Mouse (Mus musculus): Measurements from ENCODE around the gene Fshr. TPM values are rescaled to one million over a fixed set of nuclear protein-coding genes. Genes with fewer than 3 reads are reported as not detected.
"Not testable (repeated sequence)": the region's sequence is repeated elsewhere in the genome, so short reads cannot be mapped to it uniquely, and the experiment has no call there.

The Fshr gene
- not detected in 2 replicates for polyA plus RNA-seq (2015; fragmentation: Nextera tagmentation; extraction: Ambion mirVana)

DNA sequence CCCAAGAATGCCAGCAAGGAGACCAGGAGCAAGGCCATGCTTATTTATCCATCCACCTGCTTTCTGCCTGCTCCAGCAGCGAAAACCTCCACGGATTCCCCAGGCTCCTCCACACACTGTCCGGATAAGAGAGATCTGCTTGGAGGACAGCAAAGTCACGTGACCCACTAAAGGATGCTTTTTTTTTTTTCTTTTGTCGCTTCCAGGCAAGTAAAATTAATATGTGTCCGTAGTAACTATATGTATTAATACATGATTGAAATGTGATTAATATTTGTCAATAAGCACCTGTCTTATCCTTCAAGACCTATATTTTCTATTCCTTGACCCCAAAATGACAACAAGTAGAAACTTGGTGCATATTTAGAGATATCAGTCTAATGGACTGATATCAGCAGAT lies at the start of gene Fshr:
Fshr (minus strand) TSS at position 101 of the 400 bp plus-strand sequence.
- no peaks in the 10 kb centered on the region for H3K36me3 ChIP-seq (ENCODE audit: control insufficient read depth, insufficient read depth, low read length)
- no peak for ATAC-seq (ENCODE audit: insufficient read depth, low FRiP score)
- no peak within 1 kb of the TSS for H3K4me2 ChIP-seq (ENCODE audit: low read depth, low read length)
- H3K4me1 ChIP-seq (ENCODE audit: control insufficient read depth, insufficient read depth, low read length), result no peaks in the 10 kb centered on the region
- 84% methylated on average over 6 of the region's 6 CpGs for WGBS
- H3K9ac ChIP-seq (ENCODE audit: low read length), result no peak within 1 kb of the TSS
- H3K9me3 ChIP-seq (replicated peaks; ENCODE audit: control insufficient read depth, low read length), result no peaks in the 10 kb centered on the region
- H3K4me3 ChIP-seq (replicated peaks; ENCODE audit: low read length), result no peak within 1 kb of the TSS
- H3K27ac ChIP-seq (ENCODE audit: low read length), result no peak within 1 kb of the TSS
- no peaks in the 10 kb centered on the region for H3K27me3 ChIP-seq (ENCODE audit: control insufficient read depth, insufficient read depth, low read length)

DNA sequence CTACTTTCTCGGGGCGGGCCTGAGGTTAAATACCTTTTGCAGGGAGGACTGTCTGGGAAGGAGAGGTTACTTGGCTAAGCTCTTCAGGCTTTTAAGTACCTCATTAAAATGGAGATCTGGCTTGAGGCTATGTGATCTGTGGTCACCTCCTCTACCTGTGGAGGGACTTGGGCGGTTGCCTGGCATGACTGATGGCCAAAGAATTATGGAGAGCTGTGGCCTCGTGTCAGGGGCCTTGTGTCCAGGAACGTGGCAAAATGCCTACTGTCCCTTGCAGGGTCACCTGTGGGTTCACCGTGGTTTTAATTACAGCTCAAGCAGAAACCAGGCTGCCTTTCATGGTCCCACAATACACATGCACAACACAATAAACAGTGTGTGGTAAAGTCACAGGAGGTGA lies 1.7 kb upstream of the Fshr start:
- 83% methylated on average over 6 of the region's 6 CpGs for WGBS
- no peaks in the 10 kb centered on the region for H3K9me3 ChIP-seq (replicated peaks; ENCODE audit: control insufficient read depth, low read length)
- no peaks in the 10 kb centered on the region for H3K4me1 ChIP-seq (ENCODE audit: control insufficient read depth, insufficient read depth, low read length)
- no peak overlapping the region for H3K4me2 ChIP-seq (ENCODE audit: low read depth, low read length)
- no peak for ATAC-seq (ENCODE audit: insufficient read depth, low FRiP score)
- H3K9ac ChIP-seq (ENCODE audit: low read length), result no peak overlapping the region
- H3K4me3 ChIP-seq (replicated peaks; ENCODE audit: low read length), result no peak overlapping the region
- no peaks in the 10 kb centered on the region for H3K27me3 ChIP-seq (ENCODE audit: control insufficient read depth, insufficient read depth, low read length)
- H3K36me3 ChIP-seq (ENCODE audit: control insufficient read depth, insufficient read depth, low read length), result no peaks in the 10 kb centered on the region
- no peak overlapping the region for H3K27ac ChIP-seq (ENCODE audit: low read length)

DNA sequence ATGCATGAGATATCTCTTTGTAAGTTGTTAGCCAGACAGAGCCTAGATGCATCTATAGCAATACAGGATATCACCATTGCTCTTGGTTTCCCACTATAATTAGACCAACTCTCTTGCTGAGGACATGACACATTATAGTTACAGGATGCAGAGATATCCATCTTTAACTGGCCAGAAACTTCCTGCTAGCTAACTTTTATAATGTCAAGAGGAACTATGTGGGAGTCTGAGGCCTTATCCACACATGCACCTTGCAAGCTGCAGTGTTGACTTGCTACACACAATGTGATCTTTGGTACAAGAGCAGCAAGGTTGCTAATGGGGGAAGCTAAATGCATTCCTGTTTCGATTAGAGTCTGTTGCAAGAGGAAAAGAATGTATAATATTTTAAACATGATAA lies 26.9 kb downstream of the Fshr start:
- 53% methylated on average over 1 of the region's 1 CpGs for WGBS

DNA sequence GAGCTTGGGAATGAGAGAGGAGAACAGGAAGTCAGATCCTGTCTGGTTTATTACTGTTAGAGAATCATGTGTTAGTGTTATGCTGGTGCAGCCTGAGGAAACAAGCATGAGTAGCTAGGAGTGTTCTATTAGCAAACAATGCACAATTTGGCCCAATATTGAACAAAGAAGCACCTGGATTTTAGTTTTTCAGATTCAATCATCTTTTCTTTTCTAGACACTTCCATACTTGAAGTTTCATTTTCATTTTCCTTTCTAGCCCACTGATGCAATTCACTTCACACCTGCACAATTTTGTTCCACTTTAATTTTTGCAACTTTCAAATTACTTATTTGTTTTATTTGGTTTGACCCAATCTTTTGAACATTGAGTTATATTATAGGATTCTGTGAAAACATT lies 35.7 kb downstream of the Fshr start:
- no peak overlapping the region for H3K27ac ChIP-seq (ENCODE audit: low read length)
- no peaks in the 10 kb centered on the region for H3K36me3 ChIP-seq (ENCODE audit: control insufficient read depth, insufficient read depth, low read length)
- no peak overlapping the region for H3K9ac ChIP-seq (ENCODE audit: low read length)
- H3K4me3 ChIP-seq (replicated peaks; ENCODE audit: low read length), result no peak overlapping the region
- ATAC-seq (ENCODE audit: insufficient read depth, low FRiP score), result no peak
- H3K27me3 ChIP-seq (ENCODE audit: control insufficient read depth, insufficient read depth, low read length), result no peaks in the 10 kb centered on the region
- H3K4me1 ChIP-seq (ENCODE audit: control insufficient read depth, insufficient read depth, low read length), result no peaks in the 10 kb centered on the region
- H3K4me2 ChIP-seq (ENCODE audit: low read depth, low read length), result no peak overlapping the region
- H3K9me3 ChIP-seq (replicated peaks; ENCODE audit: control insufficient read depth, low read length), result no peaks in the 10 kb centered on the region

More for the DNA sequence above, 26.9 kb downstream of the Fshr start:
- H3K27me3 ChIP-seq (ENCODE audit: control insufficient read depth, insufficient read depth, low read length), result no peaks in the 10 kb centered on the region
- no peak overlapping the region for H3K27ac ChIP-seq (ENCODE audit: low read length)
- H3K36me3 ChIP-seq (ENCODE audit: control insufficient read depth, insufficient read depth, low read length), result no peaks in the 10 kb centered on the region
- no peak overlapping the region for H3K9ac ChIP-seq (ENCODE audit: low read length)
- H3K9me3 ChIP-seq (replicated peaks; ENCODE audit: control insufficient read depth, low read length), result no peaks in the 10 kb centered on the region
- H3K4me1 ChIP-seq (ENCODE audit: control insufficient read depth, insufficient read depth, low read length), result no peaks in the 10 kb centered on the region
- H3K4me2 ChIP-seq (ENCODE audit: low read depth, low read length), result no peak overlapping the region
- ATAC-seq (ENCODE audit: insufficient read depth, low FRiP score), result no peak
- no peak overlapping the region for H3K4me3 ChIP-seq (replicated peaks; ENCODE audit: low read length)

DNA sequence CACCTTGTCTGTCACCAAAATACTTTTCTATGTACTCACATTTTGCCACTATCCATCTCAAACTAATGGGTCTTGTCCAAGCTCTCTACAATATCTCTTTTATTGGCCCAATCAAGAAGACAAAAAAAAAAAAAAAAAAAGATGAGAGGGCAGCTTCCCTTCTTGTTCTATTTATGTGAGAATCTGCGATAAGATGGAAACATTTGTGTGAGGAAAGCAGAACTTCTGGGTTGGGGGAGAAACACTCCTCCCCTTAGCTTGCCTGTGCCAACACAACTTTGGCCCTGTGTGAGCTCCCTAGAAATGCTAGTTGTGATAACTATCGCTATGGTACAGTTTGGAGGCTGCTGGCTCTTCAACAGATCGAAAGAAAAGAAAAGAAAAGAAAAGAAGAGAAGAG lies 38.0 kb downstream of the Fshr start:
- Histone ChIP-seq H3K9me3 (replicated peaks; ENCODE audit: control insufficient read depth, low read length) (no peaks in the 10 kb centered on the region), H3K27ac (ENCODE audit: low read length) (no peak overlapping the region), H3K36me3 (ENCODE audit: control insufficient read depth, insufficient read depth, low read length) (no peaks in the 10 kb centered on the region), H3K4me3 (replicated peaks; ENCODE audit: low read length) (no peak overlapping the region), H3K9ac (ENCODE audit: low read length) (no peak overlapping the region), H3K4me2 (ENCODE audit: low read depth, low read length) (no peak overlapping the region), H3K27me3 (ENCODE audit: control insufficient read depth, insufficient read depth, low read length) (no peaks in the 10 kb centered on the region), H3K4me1 (ENCODE audit: control insufficient read depth, insufficient read depth, low read length) (no peaks in the 10 kb centered on the region)
- WGBS, result 90% methylated on average over 3 of the region's 3 CpGs
- no peak for ATAC-seq (ENCODE audit: insufficient read depth, low FRiP score)

DNA sequence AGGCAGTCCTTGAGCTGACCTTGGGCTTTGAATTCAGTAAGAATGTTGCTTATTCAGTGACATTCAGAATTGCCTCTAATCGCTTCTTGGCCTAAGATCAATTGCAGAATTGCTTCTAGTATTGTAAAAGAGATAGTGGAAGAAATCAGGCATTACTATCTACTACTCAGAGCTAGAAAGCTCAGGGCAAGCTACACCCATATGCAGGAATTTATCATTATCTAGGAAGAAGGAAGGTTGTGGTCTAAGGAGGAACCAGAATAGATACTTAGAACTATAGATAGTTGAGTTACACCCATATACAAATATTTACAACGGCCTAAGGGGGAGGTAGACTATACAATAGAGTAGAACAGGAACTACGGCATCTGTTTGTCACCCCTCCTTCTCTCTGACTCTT lies 41.1 kb downstream of the Fshr start:
- ATAC-seq (ENCODE audit: insufficient read depth, low FRiP score); H3K9me3 ChIP-seq (replicated peaks; ENCODE audit: control insufficient read depth, low read length); H3K4me3 ChIP-seq (replicated peaks; ENCODE audit: low read length); H3K27me3 ChIP-seq (ENCODE audit: control insufficient read depth, insufficient read depth, low read length); H3K4me2 ChIP-seq (ENCODE audit: low read depth, low read length); H3K36me3 ChIP-seq (ENCODE audit: control insufficient read depth, insufficient read depth, low read length); H3K9ac ChIP-seq (ENCODE audit: low read length); H3K27ac ChIP-seq (ENCODE audit: low read length); H3K4me1 ChIP-seq (ENCODE audit: control insufficient read depth, insufficient read depth, low read length): not testable (repeated sequence)
- WGBS, result 81% methylated on average over 3 of the region's 3 CpGs

DNA sequence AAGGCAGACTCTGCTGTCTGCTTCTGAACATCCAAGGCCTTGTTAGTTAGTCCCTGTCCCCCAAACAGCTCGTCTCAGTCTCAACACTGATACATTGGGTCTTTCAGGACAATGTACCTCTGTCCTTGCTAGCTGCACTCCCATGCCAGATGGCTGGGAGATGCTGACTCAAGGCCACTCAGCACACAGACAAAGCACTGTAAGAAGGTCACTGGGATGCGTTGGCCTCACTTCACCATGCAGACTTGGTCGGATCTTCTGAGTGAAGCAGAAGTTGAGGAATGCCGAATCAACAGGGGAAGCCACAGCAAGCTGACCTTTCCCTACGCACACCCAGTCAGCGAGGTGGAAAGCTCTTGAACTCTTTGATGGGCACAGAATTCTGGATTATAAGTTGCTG lies 55.7 kb downstream of the Fshr start:
- no peak for ATAC-seq (ENCODE audit: insufficient read depth, low FRiP score)
- no peak overlapping the region for H3K9ac ChIP-seq (ENCODE audit: low read length)
- no peak overlapping the region for H3K27ac ChIP-seq (ENCODE audit: low read length)
- WGBS, result 76% methylated on average over 6 of the region's 6 CpGs
- H3K4me3 ChIP-seq (replicated peaks; ENCODE audit: low read length), result no peak overlapping the region
- no peaks in the 10 kb centered on the region for H3K9me3 ChIP-seq (replicated peaks; ENCODE audit: control insufficient read depth, low read length)
- no peak overlapping the region for H3K4me2 ChIP-seq (ENCODE audit: low read depth, low read length)
- no peaks in the 10 kb centered on the region for H3K27me3 ChIP-seq (ENCODE audit: control insufficient read depth, insufficient read depth, low read length)
- H3K4me1 ChIP-seq (ENCODE audit: control insufficient read depth, insufficient read depth, low read length), result no peaks in the 10 kb centered on the region
- no peaks in the 10 kb centered on the region for H3K36me3 ChIP-seq (ENCODE audit: control insufficient read depth, insufficient read depth, low read length)

DNA sequence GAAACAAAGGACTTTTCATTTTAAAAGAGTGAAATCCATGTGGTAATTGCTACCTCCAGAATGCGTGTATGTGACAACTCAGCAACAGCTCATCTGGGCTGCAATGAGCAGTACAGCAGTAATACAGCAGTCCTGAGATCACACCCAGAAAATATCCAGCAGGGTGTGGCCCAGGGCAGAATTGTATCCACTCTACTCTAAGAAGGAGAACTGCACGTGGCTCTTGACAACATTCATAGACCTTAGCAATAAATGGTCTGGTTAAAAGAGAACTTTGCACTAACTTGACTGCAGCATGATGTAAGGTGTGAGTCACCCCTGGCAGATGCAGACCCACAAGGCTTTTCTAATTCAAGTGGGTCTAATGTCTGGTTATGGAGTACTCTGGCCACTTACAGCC lies 80.5 kb downstream of the Fshr start:
- no peak for ATAC-seq (ENCODE audit: insufficient read depth, low FRiP score)
- no peak overlapping the region for H3K9ac ChIP-seq (ENCODE audit: low read length)
- no peaks in the 10 kb centered on the region for H3K9me3 ChIP-seq (replicated peaks; ENCODE audit: control insufficient read depth, low read length)
- no peak overlapping the region for H3K27ac ChIP-seq (ENCODE audit: low read length)
- H3K4me2 ChIP-seq (ENCODE audit: low read depth, low read length), result no peak overlapping the region
- H3K4me1 ChIP-seq (ENCODE audit: control insufficient read depth, insufficient read depth, low read length), result no peaks in the 10 kb centered on the region
- H3K27me3 ChIP-seq (ENCODE audit: control insufficient read depth, insufficient read depth, low read length), result no peaks in the 10 kb centered on the region
- WGBS, result 49% methylated on average over 2 of the region's 2 CpGs
- no peak overlapping the region for H3K4me3 ChIP-seq (replicated peaks; ENCODE audit: low read length)
- H3K36me3 ChIP-seq (ENCODE audit: control insufficient read depth, insufficient read depth, low read length), result no peaks in the 10 kb centered on the region

DNA sequence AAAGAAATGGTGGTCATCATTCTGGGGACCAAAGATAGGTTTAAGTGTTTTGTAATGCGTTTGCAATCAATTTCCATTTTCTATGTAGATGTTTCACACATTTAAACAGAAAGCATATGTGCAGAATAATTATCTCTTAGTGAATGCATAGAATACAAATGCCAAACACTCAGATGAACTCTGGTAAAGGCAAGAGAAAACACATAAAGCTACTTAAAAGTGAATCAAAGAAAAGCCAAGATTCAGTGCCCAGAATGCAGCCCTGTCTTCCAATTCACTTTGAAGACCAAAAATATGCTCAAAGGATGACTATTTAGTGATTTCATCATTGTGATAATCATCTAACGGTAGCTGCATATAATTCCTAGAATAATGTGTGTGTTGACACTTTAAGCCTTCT lies 81.2 kb downstream of the Fshr start:
- Histone ChIP-seq H3K27ac (ENCODE audit: low read length) (no peak overlapping the region), H3K9me3 (replicated peaks; ENCODE audit: control insufficient read depth, low read length) (no peaks in the 10 kb centered on the region), H3K36me3 (ENCODE audit: control insufficient read depth, insufficient read depth, low read length) (no peaks in the 10 kb centered on the region), H3K4me2 (ENCODE audit: low read depth, low read length) (no peak overlapping the region), H3K27me3 (ENCODE audit: control insufficient read depth, insufficient read depth, low read length) (no peaks in the 10 kb centered on the region), H3K9ac (ENCODE audit: low read length) (no peak overlapping the region), H3K4me3 (replicated peaks; ENCODE audit: low read length) (no peak overlapping the region), H3K4me1 (ENCODE audit: control insufficient read depth, insufficient read depth, low read length) (no peaks in the 10 kb centered on the region)
- ATAC-seq (ENCODE audit: insufficient read depth, low FRiP score), result no peak
- WGBS, result 70% methylated on average over 2 of the region's 2 CpGs

DNA sequence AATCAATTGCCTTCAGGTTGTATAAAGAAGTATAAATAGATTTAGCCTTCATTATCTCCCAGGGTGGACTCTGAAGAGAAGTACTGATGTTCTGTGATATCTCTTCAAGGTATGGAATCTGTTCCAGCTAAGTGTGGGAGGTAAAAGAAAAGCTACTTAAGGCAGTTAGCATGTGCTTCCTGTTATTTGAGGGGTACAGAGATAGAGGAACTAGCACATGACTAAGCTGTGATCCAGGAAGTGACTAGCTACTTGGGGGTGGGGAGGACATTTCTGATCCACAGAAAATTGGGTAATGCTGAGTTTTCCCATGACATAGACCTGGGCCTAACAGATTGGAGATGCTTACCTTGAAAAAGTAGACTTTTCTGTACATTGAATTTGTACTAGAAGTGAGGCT lies 86.5 kb downstream of the Fshr start:
- Histone ChIP-seq H3K4me1 (ENCODE audit: control insufficient read depth, insufficient read depth, low read length) (no peaks in the 10 kb centered on the region), H3K4me2 (ENCODE audit: low read depth, low read length) (no peak overlapping the region), H3K27me3 (ENCODE audit: control insufficient read depth, insufficient read depth, low read length) (no peaks in the 10 kb centered on the region), H3K9me3 (replicated peaks; ENCODE audit: control insufficient read depth, low read length) (no peaks in the 10 kb centered on the region), H3K27ac (ENCODE audit: low read length) (no peak overlapping the region), H3K36me3 (ENCODE audit: control insufficient read depth, insufficient read depth, low read length) (no peaks in the 10 kb centered on the region), H3K9ac (ENCODE audit: low read length) (no peak overlapping the region), H3K4me3 (replicated peaks; ENCODE audit: low read length) (no peak overlapping the region)
- no peak for ATAC-seq (ENCODE audit: insufficient read depth, low FRiP score)

Measured in stomach, embryonic 16.5 days (tissue).